Mouse (Mus musculus): ENCODE data around the gene Cd274. TPM values are rescaled to one million over a fixed set of nuclear protein-coding genes. Genes with fewer than 3 reads are reported as not detected.

Gene Cd274
- polyA plus RNA-seq, 1 experiment: not detected

- peaks cover 6% of the 10 kb centered on the region for H3K4me1 ChIP-seq (ENCODE audit: control insufficient read depth, insufficient read depth, low read length)
- H3K4me3 ChIP-seq (ENCODE audit: insufficient read depth, low read depth, low read length): peak overlapping the region; percentile 71
- no peak overlapping the region for H3K27ac ChIP-seq (ENCODE audit: insufficient read depth, low read depth, low read length)
- 36% methylated on average over 13 of the region's 13 CpGs for WGBS
- no peak for TF ChIP-seq POLR2A (IDR thresholded peaks at IDR 0.05; ENCODE audit: insufficient read depth, low read depth, low read length)
- TF ChIP-seq CTCF (IDR thresholded peaks at IDR 0.05; ENCODE audit: insufficient read depth, low read depth, low read length): no peak
Measured at GRCm38 (mm10) chr19:29362173-29362930, 4.9 kb upstream of the Cd274 start.

GRCm38 (mm10) chr19:29363557-29363956 is 3.7 kb upstream of the Cd274 start:
- 92% methylated on average over 7 of the region's 7 CpGs for WGBS
- Histone ChIP-seq H3K27ac (ENCODE audit: insufficient read depth, low read depth, low read length) (no peak overlapping the region), H3K4me3 (ENCODE audit: insufficient read depth, low read depth, low read length) (no peak overlapping the region), H3K4me1 (ENCODE audit: control insufficient read depth, insufficient read depth, low read length) (peaks cover 6% of the 10 kb centered on the region)
- no peak for TF ChIP-seq CTCF (IDR thresholded peaks at IDR 0.05; ENCODE audit: insufficient read depth, low read depth, low read length)
- no peak for TF ChIP-seq POLR2A (IDR thresholded peaks at IDR 0.05; ENCODE audit: insufficient read depth, low read depth, low read length)

- TF ChIP-seq CTCF (IDR thresholded peaks at IDR 0.05; ENCODE audit: insufficient read depth, low read depth, low read length) (no peak), POLR2A (IDR thresholded peaks at IDR 0.05; ENCODE audit: insufficient read depth, low read depth, low read length) (no peak)
- H3K4me3 ChIP-seq (ENCODE audit: insufficient read depth, low read depth, low read length): no peak overlapping the region
- 89% methylated on average over 5 of the region's 5 CpGs for WGBS
Measured at GRCm38 (mm10) chr19:29364076-29364475, 3.2 kb upstream of the Cd274 start.

GRCm38 (mm10) chr19:29365105-29365504 is 2.1 kb upstream of the Cd274 start:
- TF ChIP-seq POLR2A (IDR thresholded peaks at IDR 0.05; ENCODE audit: insufficient read depth, low read depth, low read length): no peak
- H3K4me1 ChIP-seq (ENCODE audit: control insufficient read depth, insufficient read depth, low read length): peaks cover 4% of the 10 kb centered on the region
- 25% methylated on average over 3 of the region's 3 CpGs for WGBS
- H3K27ac ChIP-seq (ENCODE audit: insufficient read depth, low read depth, low read length): no peak overlapping the region
- no peak overlapping the region for H3K4me3 ChIP-seq (ENCODE audit: insufficient read depth, low read depth, low read length)

More at GRCm38 (mm10) chr19:29364076-29364475, 3.2 kb upstream of the Cd274 start:
- peaks cover 6% of the 10 kb centered on the region for H3K4me1 ChIP-seq (ENCODE audit: control insufficient read depth, insufficient read depth, low read length)
- H3K27ac ChIP-seq (ENCODE audit: insufficient read depth, low read depth, low read length): no peak overlapping the region

- Histone ChIP-seq H3K4me1 (ENCODE audit: control insufficient read depth, insufficient read depth, low read length) (peaks cover 2% of the 10 kb centered on the region; the same call in 1 of the 2 replicates), H3K27ac (ENCODE audit: insufficient read depth, low read depth, low read length) (no peak overlapping the region), H3K4me3 (ENCODE audit: insufficient read depth, low read depth, low read length) (peak overlapping the region; percentile 42)
- 68% methylated on average over 20 of the region's 20 CpGs for WGBS
- TF ChIP-seq CTCF (IDR thresholded peaks at IDR 0.05; ENCODE audit: insufficient read depth, low read depth, low read length): no peak
- TF ChIP-seq POLR2A (IDR thresholded peaks at IDR 0.05; ENCODE audit: insufficient read depth, low read depth, low read length): no peak
Measured at GRCm38 (mm10) chr19:29366226-29366968, 858 bp upstream of the Cd274 start.

GRCm38 (mm10) chr19:29368041-29368440 is 786 bp downstream of the Cd274 start:
- no peak for TF ChIP-seq POLR2A (IDR thresholded peaks at IDR 0.05; ENCODE audit: insufficient read depth, low read depth, low read length)
- TF ChIP-seq CTCF (IDR thresholded peaks at IDR 0.05; ENCODE audit: insufficient read depth, low read depth, low read length): no peak
- Histone ChIP-seq H3K27ac (ENCODE audit: insufficient read depth, low read depth, low read length) (no peak overlapping the region), H3K4me3 (ENCODE audit: insufficient read depth, low read depth, low read length) (no peak overlapping the region), H3K4me1 (ENCODE audit: control insufficient read depth, insufficient read depth, low read length) (peaks cover 2% of the 10 kb centered on the region; the same call in 1 of the 2 replicates)
- 96% methylated on average over 2 of the region's 2 CpGs for WGBS

GRCm38 (mm10) chr19:29368671-29369309 is 1.5 kb downstream of the Cd274 start:
- H3K4me1 ChIP-seq (ENCODE audit: control insufficient read depth, insufficient read depth, low read length): peaks cover 5% of the 10 kb centered on the region
- H3K4me3 ChIP-seq (ENCODE audit: insufficient read depth, low read depth, low read length): no peak overlapping the region
- H3K27ac ChIP-seq (ENCODE audit: insufficient read depth, low read depth, low read length): no peak overlapping the region
- WGBS: 88% methylated on average over 3 of the region's 3 CpGs
- no peak for TF ChIP-seq CTCF (IDR thresholded peaks at IDR 0.05; ENCODE audit: insufficient read depth, low read depth, low read length)

- no peak for TF ChIP-seq POLR2A (IDR thresholded peaks at IDR 0.05; ENCODE audit: insufficient read depth, low read depth, low read length)
- TF ChIP-seq CTCF (IDR thresholded peaks at IDR 0.05; ENCODE audit: insufficient read depth, low read depth, low read length): no peak
- H3K4me1 ChIP-seq (ENCODE audit: control insufficient read depth, insufficient read depth, low read length): peaks cover 5% of the 10 kb centered on the region
- no peak overlapping the region for H3K27ac ChIP-seq (ENCODE audit: insufficient read depth, low read depth, low read length)
- 77% methylated on average over 12 of the region's 12 CpGs for WGBS
- no peak overlapping the region for H3K4me3 ChIP-seq (ENCODE audit: insufficient read depth, low read depth, low read length)
Measured at GRCm38 (mm10) chr19:29370112-29370511, 2.9 kb downstream of the Cd274 start.
